Mouse (Mus musculus): ENCODE data around the gene Cdc37l1. TPM values are rescaled to one million over a fixed set of nuclear protein-coding genes. Genes with fewer than 3 reads are reported as not detected.

The Cdc37l1 gene
- polyA plus RNA-seq, 1 experiment from 2014 or later: 60.5 TPM

GRCm38 (mm10) chr19:29050186-29050980 is 60.2 kb downstream of the Cdc37l1 start:
- no peak overlapping the region for H3K4me3 ChIP-seq
- no peak overlapping the region for H3K4me2 ChIP-seq (replicated peaks)
- H3K9me3 ChIP-seq: no peaks in the 10 kb centered on the region
- H3K9ac ChIP-seq (replicated peaks): no peak overlapping the region
- WGBS: 82% methylated on average over 9 of the region's 9 CpGs
- H3K4me1 ChIP-seq: peaks cover 18% of the 10 kb centered on the region
- no peak for ATAC-seq (ENCODE audit: low FRiP score, low read depth)
- H3K27me3 ChIP-seq: no peaks in the 10 kb centered on the region
- H3K27ac ChIP-seq (replicated peaks): no peak overlapping the region
- H3K36me3 ChIP-seq: no peaks in the 10 kb centered on the region

DNA sequence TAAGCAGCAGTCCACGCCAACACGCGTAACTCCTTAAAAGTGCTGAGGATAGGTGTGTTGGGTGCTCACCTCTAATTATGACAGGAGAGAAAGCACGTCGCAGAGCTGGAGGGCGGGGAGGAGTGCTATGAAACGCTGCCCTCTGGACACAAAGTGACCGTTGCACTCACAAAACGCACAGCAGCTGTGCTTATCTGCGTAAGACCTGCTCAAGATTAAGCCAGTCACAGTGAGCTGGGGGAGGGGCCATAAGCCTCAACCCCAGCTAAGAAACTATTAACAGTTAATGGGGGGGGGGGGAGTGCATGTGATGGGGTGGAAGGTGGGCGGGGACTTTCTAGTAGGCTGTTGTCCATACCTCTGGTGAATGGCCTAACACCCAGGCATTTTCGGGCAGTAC is 62.6 kb downstream of the Cdc37l1 start:
- H3K4me3 ChIP-seq: no peak overlapping the region
- H3K27ac ChIP-seq (replicated peaks): no peak overlapping the region
- 86% methylated on average over 12 of the region's 12 CpGs for WGBS
- H3K9ac ChIP-seq (replicated peaks): no peak overlapping the region
- no peak for ATAC-seq (ENCODE audit: low FRiP score, low read depth)
- no peaks in the 10 kb centered on the region for H3K27me3 ChIP-seq
- H3K4me2 ChIP-seq (replicated peaks): no peak overlapping the region
- no peaks in the 10 kb centered on the region for H3K9me3 ChIP-seq
- H3K4me1 ChIP-seq: peaks cover 3% of the 10 kb centered on the region; the same call in 1 of the 2 replicates
- no peaks in the 10 kb centered on the region for H3K36me3 ChIP-seq

DNA sequence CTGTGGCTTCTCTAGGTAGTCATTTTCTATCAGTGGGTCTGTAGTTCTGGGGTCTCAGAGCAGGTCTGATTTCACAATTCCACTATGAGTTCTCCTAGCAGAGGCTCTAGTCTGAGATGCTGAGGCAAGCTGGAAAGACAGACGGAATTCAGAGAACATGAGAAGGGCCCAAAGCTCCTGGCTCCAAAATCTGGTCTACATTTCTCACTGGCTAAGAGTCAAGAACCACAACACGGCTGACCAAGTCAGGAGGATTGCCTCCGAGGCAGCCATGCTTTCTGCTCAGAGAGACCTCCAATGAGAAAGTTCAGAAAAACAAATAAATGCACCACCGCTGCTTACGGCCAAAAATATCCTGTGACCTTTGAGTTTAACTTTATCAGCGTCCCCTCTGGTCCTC is 64.4 kb downstream of the Cdc37l1 start:
- Histone ChIP-seq H3K4me1 (no peaks in the 10 kb centered on the region), H3K9me3 (no peaks in the 10 kb centered on the region), H3K36me3 (no peaks in the 10 kb centered on the region), H3K4me3 (no peak overlapping the region), H3K27ac (replicated peaks) (no peak overlapping the region), H3K9ac (replicated peaks) (no peak overlapping the region), H3K4me2 (replicated peaks) (no peak overlapping the region), H3K27me3 (no peaks in the 10 kb centered on the region)
- ATAC-seq (ENCODE audit: low FRiP score, low read depth): no peak
- WGBS: 80% methylated on average over 6 of the region's 6 CpGs

- H3K9ac ChIP-seq (replicated peaks): no peak overlapping the region
- WGBS: 91% methylated on average over 4 of the region's 4 CpGs
- H3K4me2 ChIP-seq (replicated peaks): no peak overlapping the region
- H3K36me3 ChIP-seq: no peaks in the 10 kb centered on the region
- no peaks in the 10 kb centered on the region for H3K9me3 ChIP-seq
- H3K27me3 ChIP-seq: no peaks in the 10 kb centered on the region
- no peak overlapping the region for H3K4me3 ChIP-seq
- H3K4me1 ChIP-seq: peaks cover 4% of the 10 kb centered on the region; the same call in 1 of the 2 replicates
- H3K27ac ChIP-seq (replicated peaks): no peak overlapping the region
- no peak for ATAC-seq (ENCODE audit: low FRiP score, low read depth)
Observed at GRCm38 (mm10) chr19:29055469-29055868, 65.3 kb downstream of the Cdc37l1 start.

- Histone ChIP-seq H3K9ac (replicated peaks) (no peak overlapping the region), H3K9me3 (no peaks in the 10 kb centered on the region), H3K27me3 (no peaks in the 10 kb centered on the region), H3K4me2 (replicated peaks) (no peak overlapping the region), H3K36me3 (no peaks in the 10 kb centered on the region), H3K4me1 (peaks cover 4% of the 10 kb centered on the region; the same call in 1 of the 2 replicates), H3K27ac (replicated peaks) (no peak overlapping the region), H3K4me3 (no peak overlapping the region)
- 88% methylated on average over 5 of the region's 5 CpGs for WGBS
- no peak for ATAC-seq (ENCODE audit: low FRiP score, low read depth)
Observed at GRCm38 (mm10) chr19:29058741-29059140, 68.6 kb downstream of the Cdc37l1 start.

GRCm38 (mm10) chr19:29059688-29060087 is 69.5 kb downstream of the Cdc37l1 start:
- H3K36me3 ChIP-seq: no peaks in the 10 kb centered on the region
- H3K27ac ChIP-seq (replicated peaks): no peak overlapping the region
- peaks cover 4% of the 10 kb centered on the region; the same call in 1 of the 2 replicates for H3K4me1 ChIP-seq
- WGBS: 85% methylated on average over 2 of the region's 2 CpGs
- no peak overlapping the region for H3K4me3 ChIP-seq
- H3K9ac ChIP-seq (replicated peaks): no peak overlapping the region
- no peaks in the 10 kb centered on the region for H3K27me3 ChIP-seq
- H3K4me2 ChIP-seq (replicated peaks): no peak overlapping the region
- no peaks in the 10 kb centered on the region for H3K9me3 ChIP-seq
- no peak for ATAC-seq (ENCODE audit: low FRiP score, low read depth)

- no peaks in the 10 kb centered on the region for H3K27me3 ChIP-seq
- H3K4me1 ChIP-seq: peaks cover 4% of the 10 kb centered on the region; the same call in 1 of the 2 replicates
- no peaks in the 10 kb centered on the region for H3K9me3 ChIP-seq
- no peak overlapping the region for H3K4me2 ChIP-seq (replicated peaks)
- 8% methylated on average over 6 of the region's 6 CpGs for WGBS
- no peak overlapping the region for H3K4me3 ChIP-seq
- H3K36me3 ChIP-seq: no peaks in the 10 kb centered on the region
- no peak overlapping the region for H3K9ac ChIP-seq (replicated peaks)
- no peak overlapping the region for H3K27ac ChIP-seq (replicated peaks)
- ATAC-seq (ENCODE audit: low FRiP score, low read depth): no peak
Observed at GRCm38 (mm10) chr19:29060299-29060698, 70.1 kb downstream of the Cdc37l1 start.

DNA sequence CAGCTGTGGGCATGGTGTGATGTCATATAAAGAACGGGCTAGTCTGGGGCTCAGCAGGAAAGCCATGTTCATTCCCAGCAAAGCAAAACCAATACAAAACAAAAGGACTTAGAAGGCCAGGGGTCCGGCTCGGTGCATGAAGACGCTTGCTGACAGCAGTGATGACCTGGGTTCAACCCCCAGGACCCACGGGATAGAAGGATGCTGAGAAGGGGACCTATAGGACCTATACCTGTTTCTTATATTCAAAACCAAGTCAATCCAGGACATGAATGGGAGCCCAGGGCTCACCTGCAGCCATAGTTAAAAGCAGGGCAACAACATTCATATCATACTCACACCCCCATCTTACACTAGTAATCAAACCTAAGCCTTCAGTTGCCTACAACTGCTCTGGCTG is 72.9 kb downstream of the Cdc37l1 start:
- Histone ChIP-seq H3K9me3 (no peaks in the 10 kb centered on the region), H3K4me3 (no peak overlapping the region), H3K9ac (replicated peaks) (no peak overlapping the region), H3K27me3 (no peaks in the 10 kb centered on the region), H3K36me3 (no peaks in the 10 kb centered on the region), H3K4me1 (peaks cover 4% of the 10 kb centered on the region), H3K27ac (replicated peaks) (no peak overlapping the region), H3K4me2 (replicated peaks) (no peak overlapping the region)
- WGBS: 75% methylated on average over 5 of the region's 5 CpGs
- ATAC-seq (ENCODE audit: low FRiP score, low read depth): no peak

DNA sequence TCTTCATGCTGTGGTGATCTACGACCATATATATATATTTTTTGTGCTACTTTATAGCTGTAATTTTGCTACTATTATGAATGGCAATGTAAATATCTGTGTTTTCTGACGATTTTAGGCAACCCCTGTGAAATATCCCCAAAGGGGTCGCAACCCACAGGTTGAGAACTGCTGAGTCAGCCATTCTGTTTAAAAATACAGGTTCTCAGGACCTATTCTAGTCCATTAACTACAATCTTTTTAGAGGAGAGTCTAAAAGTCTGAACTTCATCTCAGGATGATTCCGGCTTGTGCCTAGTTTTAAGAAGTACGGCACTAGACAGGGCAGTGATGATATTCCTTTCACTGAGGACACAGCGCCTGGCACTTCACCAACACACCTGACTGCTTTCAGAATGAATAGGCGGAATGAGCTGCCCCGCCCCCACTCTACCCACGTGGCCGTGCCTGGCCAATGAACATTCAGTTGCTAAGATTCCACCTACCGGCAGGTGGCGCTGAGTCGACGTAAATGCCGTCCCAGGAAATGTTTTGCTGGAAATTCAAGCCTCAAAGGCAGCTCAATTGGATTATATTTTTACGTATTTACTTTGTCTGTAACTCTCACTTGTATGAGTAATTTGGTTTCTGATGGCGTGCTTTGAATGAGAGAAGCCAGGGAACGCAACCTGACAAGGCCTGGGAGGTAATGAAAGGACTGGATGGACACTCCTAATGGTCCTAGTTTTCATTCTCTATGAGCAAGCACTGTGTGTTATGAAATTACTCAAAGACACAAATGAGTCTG is 73.6 kb downstream of the Cdc37l1 start:
- peaks cover 4% of the 10 kb centered on the region for H3K4me1 ChIP-seq
- no peak overlapping the region for H3K27ac ChIP-seq (replicated peaks)
- no peaks in the 10 kb centered on the region for H3K36me3 ChIP-seq
- ATAC-seq (ENCODE audit: low FRiP score, low read depth): peak; percentile 79
- WGBS: 18% methylated on average over 18 of the region's 18 CpGs
- H3K9ac ChIP-seq (replicated peaks): no peak overlapping the region
- H3K4me3 ChIP-seq: no peak overlapping the region
- H3K27me3 ChIP-seq: no peaks in the 10 kb centered on the region
- H3K4me2 ChIP-seq (replicated peaks): peak overlapping the region; percentile 38
- no peaks in the 10 kb centered on the region for H3K9me3 ChIP-seq

DNA sequence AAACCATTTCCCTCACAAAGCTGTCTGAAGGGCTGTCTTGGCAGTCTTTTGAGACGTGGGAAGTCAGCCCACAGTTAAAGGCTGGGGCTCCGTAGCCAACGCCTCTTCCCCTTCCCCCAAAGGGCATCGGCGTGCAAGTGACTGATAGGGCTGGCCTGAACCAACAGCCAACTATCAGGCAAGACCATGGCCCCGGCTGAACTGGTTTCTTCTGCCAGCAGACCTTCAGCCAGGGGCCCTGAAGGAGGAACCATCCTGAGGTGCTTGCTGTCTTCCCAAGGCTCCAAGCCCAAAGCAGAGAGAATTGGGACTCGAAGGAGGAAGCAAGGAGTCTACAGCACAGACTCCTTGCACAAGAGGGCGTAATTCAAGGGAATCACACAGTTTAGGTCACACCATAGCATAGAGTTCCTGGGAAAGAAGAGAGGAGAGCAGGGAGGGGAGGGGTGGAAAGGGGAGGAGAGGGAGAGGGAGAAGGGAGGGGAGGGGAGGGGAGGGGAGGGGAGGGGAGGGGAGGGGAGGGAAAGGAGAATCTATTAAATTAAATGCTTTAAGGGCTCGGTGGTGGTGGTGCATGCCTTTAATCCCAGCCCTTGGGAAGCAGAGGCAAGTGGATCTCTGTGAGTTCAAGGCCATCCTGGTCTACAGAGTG is 74.4 kb downstream of the Cdc37l1 start:
- no peaks in the 10 kb centered on the region for H3K36me3 ChIP-seq

GRCm38 (mm10) chr19:29066981-29067471 is 76.9 kb downstream of the Cdc37l1 start:
- H3K4me3 ChIP-seq: peak overlapping the region; percentile 23; the same call in 1 of the 2 replicates
- peak overlapping the region; percentile 37 for H3K4me2 ChIP-seq (replicated peaks)
- no peaks in the 10 kb centered on the region for H3K9me3 ChIP-seq
- no peak overlapping the region; the same call in 1 of the 2 replicates for H3K9ac ChIP-seq (replicated peaks)
- no peaks in the 10 kb centered on the region for H3K36me3 ChIP-seq
- ATAC-seq (ENCODE audit: low FRiP score, low read depth): no peak
- H3K27ac ChIP-seq (replicated peaks): no peak overlapping the region
- H3K4me1 ChIP-seq: no peaks in the 10 kb centered on the region; the same call in 1 of the 2 replicates
- H3K27me3 ChIP-seq: no peaks in the 10 kb centered on the region
- WGBS: 21% methylated on average over 11 of the region's 11 CpGs

More for the DNA sequence above, 74.4 kb downstream of the Cdc37l1 start:
- H3K4me2 ChIP-seq (replicated peaks): no peak overlapping the region
- no peak overlapping the region for H3K9ac ChIP-seq (replicated peaks)
- no peak overlapping the region for H3K27ac ChIP-seq (replicated peaks)
- H3K4me3 ChIP-seq: no peak overlapping the region
- WGBS: 70% methylated on average over 9 of the region's 9 CpGs
- 0 out of 2 replicates have a peak, but pooled peaks have one; percentile 20 for ATAC-seq (ENCODE audit: low FRiP score, low read depth)
- no peaks in the 10 kb centered on the region for H3K9me3 ChIP-seq
- H3K27me3 ChIP-seq: no peaks in the 10 kb centered on the region
- peaks cover 4% of the 10 kb centered on the region for H3K4me1 ChIP-seq
